Mouse (Mus musculus) megakaryocyte, embryonic 14.5 days (primary cell): ENCODE data around the gene Acss2.

Source experiments
- FLI1 ChIP-seq: IDR thresholded peaks from 2 replicates; pipeline ENCODE4 v1.6.1; 2012; ENCODE audit warnings: low read length, inconsistent platforms, mixed read lengths
- GATA1 ChIP-seq: IDR thresholded peaks from 3 replicates; pipeline ENCODE4 v1.6.1; 2012; ENCODE audit warnings: mixed read lengths, low read length, inconsistent platforms, borderline replicate concordance

DNA sequence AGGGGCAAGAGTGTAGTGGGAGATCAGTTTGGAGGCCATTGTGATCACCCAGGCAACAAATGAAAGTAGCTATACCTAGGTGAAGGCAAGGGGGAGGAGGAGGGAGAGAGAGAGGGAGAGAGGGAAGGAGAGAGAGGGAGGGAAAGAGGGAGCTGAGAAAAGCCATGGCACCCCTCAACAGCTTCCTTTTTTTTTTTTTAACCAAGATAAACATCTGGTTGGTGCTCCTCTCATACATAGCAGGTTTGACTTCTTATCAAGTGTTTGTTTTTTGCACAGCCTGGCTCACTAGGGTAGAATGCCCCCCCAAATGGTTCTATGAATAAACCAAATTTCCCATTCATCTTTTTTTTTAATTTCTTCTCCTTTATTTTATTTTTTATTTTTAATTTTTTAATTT is 18.5 kb downstream of the Acss2 start:
- TF ChIP-seq FLI1 (no peak), GATA1 (no peak)
